Mouse (Mus musculus) gastrocnemius, adult 2 months (tissue): ENCODE measurements around the gene Gm15091. TPM values are rescaled to one million over a fixed set of nuclear protein-coding genes. Genes with fewer than 3 reads are reported as not detected.
"Not testable (repeated sequence)": the region's sequence is repeated elsewhere in the genome, so short reads cannot be mapped to it uniquely, and the experiment has no call there.

ENCODE experiments used
- DNase-seq: peaks from one replicate; pipeline ENCODE4 v3.0.0; 2022
- H3K27ac ChIP-seq: fragments of 200-600 bp; 2 replicates; pipeline ENCODE4 v1.8.1; 2022; ENCODE audit warnings: mild to moderate bottlenecking
- H3K4me3 ChIP-seq: fragments of 200-600 bp; 2 replicates; pipeline ENCODE4 v1.8.1; 2022; ENCODE audit warnings: mild to moderate bottlenecking, moderate library complexity
- intact Hi-C: fragments of 180-260 bp; cut with DNase I; formaldehyde crosslinking; loops from one replicate; pipeline ENCODE4 v1.15.1; 2025
- long read RNA-seq, 2 experiments: library from polyadenylated mRNA; stranded (forward); transcript quantifications; one replicate each; pipeline ENCODE4 v2.0.0; 2021
- total RNA-seq, 2 experiments: library from RNA; stranded (reverse); gene quantifications; 2 replicates each; pipeline ENCODE4 v1.2.3; 2021

Gm15091 gene
- not detected for total RNA-seq
- long read RNA-seq, experiment 1, result 0 reads
- long read RNA-seq, experiment 2, result 0 reads

DNA sequence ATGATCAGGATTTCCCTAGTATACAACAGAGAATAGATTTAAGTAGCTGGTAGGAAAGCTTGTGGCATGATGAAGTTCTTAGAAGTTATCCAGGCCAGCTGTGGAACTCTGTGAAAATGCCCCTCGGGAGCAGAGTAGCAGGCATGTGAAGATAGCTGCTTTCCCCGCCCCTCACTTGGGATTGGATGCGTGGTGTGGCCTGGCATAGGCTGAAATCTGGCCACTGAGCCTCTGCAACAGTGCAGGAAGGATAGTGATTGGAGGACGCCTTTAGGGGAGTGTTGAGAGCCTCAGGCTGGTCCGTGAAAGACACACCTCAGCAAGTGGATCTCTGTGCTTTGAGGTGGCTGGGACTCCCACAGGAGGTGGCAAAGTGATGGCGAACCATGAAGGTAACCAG, at the start of gene Gm15091:
Gene Gm15091 (plus strand): TSS at position 301 of the 400 bp plus-strand sequence.
- DNase-seq, intact Hi-C loops, H3K4me3 ChIP-seq, H3K27ac ChIP-seq: not testable (repeated sequence)

Other genes with a start within 250 kb of the Gm15091 start
- not detected for gene Gm15097, start 157.2 kb upstream of the Gm15091 start, total RNA-seq